Mouse (Mus musculus) bone marrow macrophage, adult 2 months (primary cell): ENCODE measurements around the gene Gse1.

Experiments
- CTCF ChIP-seq: IDR thresholded peaks from 2 replicates; pipeline ENCODE4 v1.5.1; 2012; ENCODE audit warnings: low read depth, mild to moderate bottlenecking, low read length, moderate library complexity
- POLR2A ChIP-seq: IDR thresholded peaks from 2 replicates; pipeline ENCODE4 v1.6.1; 2012; ENCODE audit warnings: mild to moderate bottlenecking, low read depth, low read length, borderline replicate concordance

DNA sequence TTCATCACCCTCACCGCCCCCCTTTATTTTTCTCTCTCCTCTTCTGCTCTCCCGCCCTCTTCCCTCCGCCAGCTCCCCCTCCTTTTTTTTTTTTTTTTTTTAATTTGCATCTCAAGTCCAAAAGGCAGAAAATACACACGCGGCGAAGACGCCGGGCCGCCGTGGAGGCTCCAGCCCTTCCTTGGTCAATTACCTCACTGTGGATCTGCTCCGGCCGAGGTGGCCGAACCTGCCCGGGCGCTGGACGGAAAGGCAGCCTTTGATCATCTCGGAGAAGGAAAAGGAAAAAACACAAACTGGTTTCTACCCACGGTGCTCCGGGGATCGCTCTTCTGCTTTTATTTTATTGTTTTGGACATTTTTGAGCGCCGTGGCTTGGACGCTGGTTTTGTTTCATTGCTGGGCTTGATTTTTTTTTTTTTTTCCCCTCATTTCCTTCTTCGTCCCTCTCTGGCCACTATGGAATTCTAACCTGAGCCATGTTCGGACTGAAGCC, 260.4 kb downstream of the Gse1 start:
- TF ChIP-seq CTCF (no peak), POLR2A (no peak)
